Mouse (Mus musculus) adrenal gland, adult 2 months (tissue): ENCODE data around the gene Atox1. TPM values are rescaled to one million over a fixed set of nuclear protein-coding genes. Genes with fewer than 3 reads are reported as not detected.

Experiments used
- DNase-seq: peaks from one replicate; pipeline ENCODE4 v3.0.0; 2021
- long read RNA-seq: library from polyadenylated mRNA; stranded (forward); transcript quantifications from one replicate; pipeline ENCODE4 v2.0.0, GENCODE M21; 2021
- polyA plus RNA-seq: library from polyadenylated mRNA; depleted of rRNA; stranded (reverse); fragments of >200 nt; gene quantifications from 2 replicates; pipeline ENCODE4 v1.2.3, GENCODE M21; 2012; rRNA removed
- total RNA-seq, 2 experiments: library from RNA; stranded (reverse); gene quantifications; 2 replicates each; pipeline ENCODE4 v1.2.3; 2021

Atox1 gene
- total RNA-seq (100 to 1,000 TPM; 226 to 307 TPM), polyA plus RNA-seq (679 and 685 TPM in 2 replicates)
- long read RNA-seq, transcript Atox1-201 (4 exons, 541 nt): major isoform, 194 of 202 reads
- long read RNA-seq, partial matches to known transcripts: 3 of 202 reads
- long read RNA-seq, other reads (novel, unspliced or antisense): 5 of 202 reads

DNA sequence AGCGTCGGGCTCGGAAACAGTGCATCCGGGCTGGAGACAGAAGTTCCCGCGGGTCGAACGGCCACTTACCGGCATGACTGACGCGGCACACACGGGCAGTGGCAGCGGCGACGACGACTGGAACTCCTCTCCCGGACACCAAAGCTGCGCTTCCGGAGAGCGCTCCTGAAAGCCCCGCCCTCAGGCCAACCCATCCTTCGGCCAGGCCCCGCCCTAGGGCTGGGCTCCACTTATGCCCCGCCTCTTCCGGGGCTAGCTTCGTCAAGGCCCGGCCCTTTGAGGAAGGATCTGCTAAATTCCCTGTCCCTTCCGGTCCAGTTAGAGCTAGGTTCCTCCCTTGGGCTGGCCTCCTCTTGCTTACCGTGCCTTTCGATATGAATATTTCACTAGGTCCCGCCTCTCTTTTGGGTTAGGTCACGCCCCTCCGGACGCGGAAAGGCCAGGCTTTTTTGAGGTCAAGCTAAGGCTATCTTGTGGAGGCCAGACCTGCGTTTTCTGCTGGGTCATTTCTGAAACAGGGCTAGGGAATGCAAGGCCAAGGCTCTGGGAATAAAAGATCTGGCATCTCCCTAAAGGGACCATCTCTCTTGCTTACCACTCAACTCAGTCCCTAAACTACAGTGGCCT is at the start of gene Atox1:
TSS of gene Atox1 (minus strand) at position 221 of the 627 bp plus-strand sequence.
- peak; percentile 97 for DNase-seq

GRCm38 (mm10) chr11:55505485-55505884 is 44.4 kb upstream of the Atox1 start:
- peak; percentile 60 for DNase-seq

GRCm38 (mm10) chr11:55502886-55503285 is 41.8 kb upstream of the Atox1 start:
- peak; percentile 25 for DNase-seq

DNA sequence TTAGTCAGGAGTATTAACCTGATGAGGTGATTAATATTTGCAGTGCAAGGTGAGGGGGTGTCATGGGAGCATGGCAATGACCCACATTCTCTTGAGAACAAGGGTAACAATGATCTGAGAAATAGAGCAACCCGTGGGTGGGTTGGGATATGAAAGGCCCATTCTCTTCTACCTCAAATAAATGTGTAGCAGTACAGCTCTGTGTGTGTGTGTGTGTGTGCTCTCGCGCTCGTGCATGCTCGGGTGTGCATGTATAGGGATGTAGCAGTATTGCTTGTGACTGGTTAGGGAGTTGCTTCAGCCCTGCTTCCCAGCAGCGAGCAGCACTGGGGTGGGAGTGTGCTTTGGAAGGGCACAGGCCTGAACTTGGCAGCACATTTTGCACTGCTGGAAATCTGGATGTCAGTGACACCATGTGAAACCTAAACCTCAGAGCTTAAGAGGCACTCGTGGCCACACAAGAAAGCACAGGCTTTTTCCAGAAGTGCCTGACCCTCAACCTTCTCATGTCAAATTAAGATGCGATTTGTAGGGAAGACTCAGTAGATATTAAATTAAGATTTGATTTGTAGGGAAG is 41.0 kb upstream of the Atox1 start:
- no peak for DNase-seq

- peak; percentile 53 for DNase-seq
Measured at GRCm38 (mm10) chr11:55497885-55498284, 36.8 kb upstream of the Atox1 start.

DNA sequence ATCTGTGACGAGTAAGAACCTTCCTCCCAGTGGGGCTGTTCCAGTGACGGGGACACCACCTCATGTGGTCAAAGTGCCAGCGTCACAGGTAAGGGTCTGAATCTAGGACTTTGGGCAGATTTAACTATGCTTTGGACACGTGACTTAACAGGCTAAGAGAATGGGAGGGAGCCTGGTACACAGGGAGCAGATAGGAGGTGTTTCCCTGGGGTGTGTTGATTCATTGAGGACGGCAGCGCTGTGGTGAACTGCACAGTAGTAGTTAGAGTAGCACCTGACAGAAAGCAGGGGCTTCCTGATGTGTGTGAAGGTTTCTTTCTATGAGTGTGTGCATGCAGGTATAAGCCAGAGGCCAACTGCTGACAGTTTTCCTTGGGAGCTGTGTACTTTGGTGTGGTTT is 35.1 kb upstream of the Atox1 start:
- no peak for DNase-seq

- no peak for DNase-seq
Measured at GRCm38 (mm10) chr11:55485443-55485842, 24.4 kb upstream of the Atox1 start.

GRCm38 (mm10) chr11:55473219-55473618 is 12.2 kb upstream of the Atox1 start:
- DNase-seq: no peak

DNA sequence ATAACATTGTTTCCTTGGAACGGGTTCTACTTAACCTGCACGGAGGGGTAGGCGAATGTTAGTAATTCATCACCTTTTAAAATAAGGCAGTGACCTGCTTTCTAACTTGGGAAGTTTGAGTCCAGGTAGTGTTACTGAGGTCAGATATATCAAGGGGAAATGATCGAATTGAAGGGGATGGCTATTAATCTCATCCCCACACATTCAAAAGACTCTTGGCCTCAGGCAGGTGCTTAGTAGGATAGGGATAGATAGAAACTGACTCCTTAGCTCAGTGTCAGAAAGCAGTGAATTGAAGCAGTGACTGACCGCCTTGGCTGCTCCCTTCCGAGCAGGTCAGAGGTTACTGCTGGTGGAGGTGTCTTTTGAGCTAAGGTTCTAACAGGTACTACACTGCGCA is 10.4 kb upstream of the Atox1 start:
- DNase-seq: no peak

DNA sequence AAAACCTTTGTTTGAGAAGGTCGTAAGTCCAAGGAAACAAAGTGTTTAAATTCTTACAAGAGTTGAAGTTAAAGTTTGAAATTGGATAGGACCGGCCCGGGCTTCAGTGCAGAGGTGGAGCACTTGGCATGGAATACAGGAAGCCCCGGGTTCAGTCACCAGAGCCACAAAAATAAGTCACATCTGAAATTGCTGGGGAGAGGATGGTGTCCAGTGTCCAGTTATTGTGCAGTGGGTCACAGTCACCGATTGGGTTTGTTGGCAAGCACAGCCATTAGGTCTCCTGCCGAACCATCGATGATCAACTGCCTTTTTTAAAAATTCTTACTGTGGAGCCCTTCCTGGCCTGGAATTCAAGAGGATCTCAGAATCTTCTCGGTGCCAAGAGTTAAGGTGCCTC is 9.7 kb upstream of the Atox1 start:
- DNase-seq: no peak

DNA sequence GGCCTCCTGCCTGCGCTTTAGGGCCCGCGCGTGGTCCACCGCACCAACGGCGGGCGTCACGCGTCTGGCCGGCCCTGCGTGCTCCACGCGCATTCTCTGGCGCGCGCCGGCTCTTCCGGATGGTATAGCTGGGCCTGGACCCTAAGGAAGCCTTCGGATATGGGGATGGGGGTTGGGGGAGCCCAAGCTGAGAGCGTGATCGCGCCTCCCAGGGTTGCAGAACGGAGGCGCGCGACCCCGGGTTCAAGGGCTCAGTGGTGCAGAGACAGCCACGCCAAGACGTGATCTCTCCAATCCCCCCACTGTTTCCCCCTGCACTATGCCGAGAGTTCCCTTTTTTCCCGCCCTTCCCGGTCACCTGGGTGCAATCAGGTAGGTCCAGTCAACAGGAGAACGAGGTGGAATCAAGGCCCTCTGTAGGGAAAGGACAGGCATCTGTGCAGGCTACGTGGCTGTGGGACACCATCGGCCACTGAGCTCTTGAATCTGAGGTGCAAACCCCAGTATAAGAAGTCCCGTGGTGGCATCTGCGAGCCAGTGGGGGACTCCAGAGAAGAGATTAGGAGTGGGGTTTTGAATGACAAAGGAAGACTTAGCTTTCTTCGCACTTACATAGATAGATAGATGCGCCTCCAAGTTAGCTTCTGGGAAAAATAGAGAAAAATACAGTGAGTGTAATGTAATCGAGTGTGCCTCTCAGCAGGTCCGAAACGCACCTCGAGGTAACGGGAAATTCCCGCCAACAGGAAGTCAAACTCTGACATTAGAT is 9.1 kb upstream of the Atox1 start:
- DNase-seq: peak; percentile 33

GRCm38 (mm10) chr11:55469048-55469843 is 8.2 kb upstream of the Atox1 start, which contains the start of gene G3bp1:
Gene G3bp1 (plus strand): TSS chr11:55469685.
- DNase-seq: peak; percentile 100

GRCm38 (mm10) chr11:55468611-55469047 is 7.6 kb upstream of the Atox1 start:
- DNase-seq: no peak

GRCm38 (mm10) chr11:55468012-55468411 is 7.0 kb upstream of the Atox1 start:
- DNase-seq: peak; percentile 51

- DNase-seq: no peak
Measured at GRCm38 (mm10) chr11:55465177-55465576, 4.1 kb upstream of the Atox1 start.

DNA sequence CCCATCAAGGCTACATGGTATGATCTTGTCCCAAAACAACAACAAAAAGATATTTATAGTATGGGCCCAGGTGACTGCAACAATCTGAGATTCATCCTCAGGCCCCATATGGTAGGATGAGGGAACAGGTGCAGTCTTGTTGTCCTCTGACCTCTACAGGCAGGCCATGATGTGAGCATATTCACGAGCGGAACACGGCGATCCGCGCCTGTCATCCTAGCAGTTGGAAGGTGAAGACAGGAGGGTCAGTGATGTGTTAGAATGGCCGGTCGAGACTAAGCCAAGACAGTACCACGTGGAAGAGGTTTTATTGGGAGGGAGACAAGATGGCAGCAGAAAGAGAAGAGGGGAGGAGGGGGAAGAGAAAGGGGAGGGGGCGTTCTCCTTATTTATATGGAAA is 3.7 kb upstream of the Atox1 start:
- DNase-seq: no peak

DNA sequence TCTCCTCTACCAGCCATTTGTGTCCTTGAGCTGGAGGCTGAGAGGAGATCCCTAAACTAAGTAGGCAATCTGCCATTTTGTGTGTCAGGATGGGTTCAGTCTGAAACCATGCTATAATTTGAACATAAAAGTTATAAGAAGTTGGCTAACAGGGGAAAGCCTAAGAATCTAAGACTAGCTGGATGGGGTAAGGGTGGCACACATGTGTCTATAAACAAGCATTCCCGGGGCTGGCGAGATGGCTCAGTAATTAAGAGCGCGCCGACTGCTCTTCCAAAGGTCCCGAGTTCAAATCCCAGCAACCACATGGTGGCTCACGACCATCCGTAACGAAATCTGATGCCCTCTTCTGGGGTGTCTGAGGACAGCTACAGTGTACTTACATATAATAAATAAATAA is 1.1 kb upstream of the Atox1 start:
- no peak for DNase-seq

DNA sequence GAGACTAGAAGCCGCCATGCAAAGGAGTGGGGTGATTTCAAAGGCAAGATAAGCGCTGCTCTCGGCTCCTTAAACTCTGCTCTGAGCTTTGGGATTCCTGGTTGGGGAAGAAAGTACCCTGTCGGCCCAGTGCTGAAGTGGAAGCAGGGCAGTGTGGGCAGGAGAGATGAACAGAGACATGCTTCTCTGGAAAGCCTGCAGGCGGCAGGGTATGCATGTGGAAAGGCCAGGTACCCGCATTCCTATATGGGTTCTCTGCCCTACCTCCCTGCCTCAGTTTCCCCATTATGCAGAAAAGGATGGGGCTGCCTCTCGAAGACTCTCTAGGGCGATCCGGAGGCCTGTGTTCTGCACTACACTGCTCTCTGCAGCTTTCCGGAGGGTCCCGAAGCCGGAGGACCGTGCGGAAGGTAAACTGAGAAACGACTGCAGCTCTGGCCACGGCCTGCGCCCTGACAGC is 450 bp downstream of the Atox1 start:
- DNase-seq: no peak

- no peak for DNase-seq
Measured at GRCm38 (mm10) chr11:55459850-55460558, 1.0 kb downstream of the Atox1 start.

- no peak for DNase-seq
Measured at GRCm38 (mm10) chr11:55458501-55458900, 2.5 kb downstream of the Atox1 start.

DNA sequence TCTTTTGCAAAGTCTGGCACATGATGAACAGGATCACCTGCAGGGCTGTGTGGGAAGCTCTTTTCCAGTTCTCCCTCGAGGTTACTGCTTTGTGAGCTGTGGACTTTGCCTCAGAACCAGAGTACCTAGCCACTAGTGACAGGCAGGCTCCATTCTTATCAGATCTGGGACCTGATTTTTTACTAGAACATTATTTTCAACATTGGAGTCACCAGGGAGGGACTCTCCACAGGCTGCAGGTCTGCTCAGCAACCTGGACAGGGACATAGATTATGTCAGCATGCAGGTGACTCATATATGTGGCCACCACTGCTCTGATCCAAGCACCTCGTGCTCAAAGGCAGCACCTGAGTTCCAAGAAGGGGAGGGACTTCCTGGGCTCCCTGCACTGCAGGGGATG is 5.9 kb downstream of the Atox1 start:
- no peak for DNase-seq
